Mouse (Mus musculus) ovary, postnatal 10 days (tissue): Measurements from ENCODE around the gene Srsf11.

Source experiments
- DNase-seq: peaks from one replicate; pipeline ENCODE4 v3.0.0; 2022; ENCODE audit warnings: low spot score

The Srsf11 gene

DNA sequence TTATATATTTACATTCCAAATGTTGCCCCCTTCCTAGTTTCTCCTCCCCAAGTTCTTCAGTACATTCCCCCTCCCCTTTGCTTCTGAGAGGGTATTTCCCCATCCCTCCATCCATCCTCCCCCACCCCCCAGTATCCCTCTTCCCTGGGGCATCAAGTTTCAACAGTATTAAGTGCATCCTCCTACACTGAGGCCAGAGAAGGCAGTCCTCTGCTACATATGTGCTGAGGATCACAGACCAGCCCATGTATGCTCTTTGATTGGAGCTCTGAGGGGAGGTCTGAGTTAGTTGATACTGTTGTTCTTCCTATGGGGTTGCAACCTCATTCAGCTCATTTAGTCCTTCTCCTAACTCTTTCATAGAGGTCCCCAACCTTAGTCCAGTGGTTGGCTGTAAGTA is 56.8 kb downstream of the Srsf11 start:
- DNase-seq = no peak

DNA sequence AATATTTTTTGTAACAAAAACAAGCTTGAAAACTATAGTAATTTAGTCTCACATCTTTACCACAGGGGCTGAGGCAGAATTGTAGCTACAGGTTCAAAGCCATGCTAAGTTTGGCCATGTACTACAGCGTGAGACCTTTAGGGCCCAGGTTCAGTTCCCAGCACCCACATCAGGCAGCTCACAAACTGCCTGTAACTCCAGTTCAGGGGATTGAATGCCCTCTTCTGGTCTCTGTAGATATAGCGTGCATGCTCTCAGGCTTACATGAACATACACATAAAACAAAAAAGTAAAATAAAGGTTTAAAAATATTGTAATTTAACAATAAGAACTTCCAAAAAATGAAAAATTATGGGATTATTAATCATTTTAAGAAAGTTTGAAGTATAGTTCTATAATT is 63.2 kb downstream of the Srsf11 start:
- DNase-seq = no peak

DNA sequence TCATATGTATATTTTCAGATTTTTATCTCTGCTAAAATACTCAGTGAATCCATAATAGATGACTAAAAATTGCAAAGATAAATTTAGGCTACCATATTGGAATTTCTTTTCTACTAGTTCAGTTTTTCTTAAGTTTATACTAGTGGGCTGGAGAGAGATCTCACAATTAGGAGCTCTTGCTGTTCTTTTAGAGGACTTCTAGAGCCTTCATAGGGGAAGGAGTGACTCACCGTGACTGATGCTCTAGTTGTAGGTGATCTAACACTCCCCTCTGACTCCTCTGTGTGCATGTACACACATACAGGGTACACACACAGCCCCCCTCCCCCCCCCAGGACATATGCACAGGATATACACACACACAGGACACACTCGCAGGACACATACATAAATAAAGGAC is 65.3 kb downstream of the Srsf11 start:
- DNase-seq = no peak
